Mouse (Mus musculus) erythroblast, embryonic 14.5 days (primary cell): ENCODE measurements around the gene Cwh43.

ENCODE experiments used
- GATA1 ChIP-seq: IDR thresholded peaks from 2 replicates; pipeline ENCODE4 v1.6.1; 2012; ENCODE audit warnings: low read length, inconsistent platforms, mixed read lengths
- TAL1 ChIP-seq: IDR thresholded peaks from 3 replicates; pipeline ENCODE4 v1.6.1; 2012; ENCODE audit warnings: low read length, inconsistent platforms, mixed read lengths

GRCm38 (mm10) chr5:73491074-73491836 is 85.4 kb downstream of the Cwh43 start:
- TF ChIP-seq TAL1 (no peak), GATA1 (no peak)
